ENCODE assay signal across 27 mouse cellular contexts in genomic region chr14:99229071-99229780, GRCm38 (mm10).
A peak's percentile ranks its signal among the peaks of the same experiment; 100 is the strongest.
DNase-seq lines count a peak whose midpoint lies in the region; ATAC-seq and TF ChIP-seq lines count a peak whose summit lies in the region.
"Had no signal": no experiment of that assay in that cellular context is flagged by ENCODE, and none has a peak within 500 bp of the region (broad histone marks: within the 10 kb centered on the region; RNA-seq: fewer than 3 reads in every experiment).

No protein-coding gene starts in this region.

- no peak overlapping the region for H3K4me3 ChIP-seq in embryonic facial prominence, embryonic 14.5 days (ENCODE audit: low read depth, low read length)
- no peak overlapping the region for H3K4me3 ChIP-seq in embryonic facial prominence, embryonic 10.5 days
- H3K4me3 ChIP-seq in liver, embryonic 14.5 days (ENCODE audit: insufficient read depth in 1 of 2, low read depth in 2 of 2, low read length in 2 of 2): no peak overlapping the region
- no peak overlapping the region for H3K4me3 ChIP-seq in hindbrain, embryonic 10.5 days
- no peak overlapping the region for H3K4me3 ChIP-seq in intestine, postnatal 0 days (ENCODE audit: low read depth, low read length)
- H3K4me3 ChIP-seq: embryonic facial prominence, embryonic 13.5 days; erythroblast, embryonic 14.5 days; forebrain, embryonic 15.5 days; heart, embryonic 10.5 days; hindbrain, embryonic 13.5 days had no signal

- H3K9ac ChIP-seq in embryonic facial prominence, embryonic 14.5 days (ENCODE audit: low read depth, low read length): no peak overlapping the region
- H3K9ac ChIP-seq in liver, embryonic 14.5 days (replicated peaks): no peak overlapping the region
- H3K9ac ChIP-seq in intestine, postnatal 0 days (ENCODE audit: low read depth, low read length): no peak overlapping the region
- H3K9ac ChIP-seq: embryonic facial prominence, embryonic 13.5 days; forebrain, embryonic 15.5 days; hindbrain, embryonic 13.5 days had no signal

- no peak for TF ChIP-seq EP300 in liver, embryonic 14.5 days (IDR thresholded peaks at IDR 0.05; ENCODE audit: low read depth)

- H3K9me3 ChIP-seq in embryonic facial prominence, embryonic 14.5 days (ENCODE audit: control insufficient read depth, low read length): no peaks in the 10 kb centered on the region
- H3K9me3 ChIP-seq in embryonic facial prominence, embryonic 10.5 days: no peaks in the 10 kb centered on the region
- no peaks in the 10 kb centered on the region for H3K9me3 ChIP-seq in liver, embryonic 14.5 days (ENCODE audit: control insufficient read depth, low read length)
- H3K9me3 ChIP-seq in hindbrain, embryonic 10.5 days: no peaks in the 10 kb centered on the region
- H3K9me3 ChIP-seq in intestine, postnatal 0 days (ENCODE audit: control insufficient read depth): no peaks in the 10 kb centered on the region
- H3K9me3 ChIP-seq: embryonic facial prominence, embryonic 13.5 days; forebrain, embryonic 15.5 days; G1E; heart, embryonic 10.5 days; hindbrain, embryonic 13.5 days had no signal

- TF ChIP-seq CTCF in liver, embryonic 14.5 days (IDR thresholded peaks at IDR 0.05; ENCODE audit: low read depth): no peak
- TF ChIP-seq CTCF in intestine, postnatal 0 days (IDR thresholded peaks at IDR 0.05; ENCODE audit: low read depth): no peak

- no peak overlapping the region for H3K27ac ChIP-seq in embryonic facial prominence, embryonic 14.5 days (replicated peaks; ENCODE audit: low read depth, low read length)
- no peak overlapping the region for H3K27ac ChIP-seq in embryonic facial prominence, embryonic 10.5 days (replicated peaks)
- H3K27ac ChIP-seq in liver, embryonic 14.5 days: no peak overlapping the region; the same call in 1 of the 2 replicates
- H3K27ac ChIP-seq in hindbrain, embryonic 10.5 days: no peak overlapping the region
- no peak overlapping the region for H3K27ac ChIP-seq in intestine, postnatal 0 days (ENCODE audit: low read depth, low read length)
- H3K27ac ChIP-seq: embryonic facial prominence, embryonic 13.5 days; forebrain, embryonic 15.5 days; heart, embryonic 10.5 days; hindbrain, embryonic 13.5 days; hindbrain, postnatal 0 days had no signal

- ATAC-seq in embryonic facial prominence, embryonic 14.5 days (ENCODE audit: low read depth): 0 out of 2 replicates have a peak, but pooled peaks have one; percentile 12
- ATAC-seq in liver, embryonic 14.5 days (ENCODE audit: insufficient read depth): peak; percentile 66; the same call in 1 of the 2 replicates
- peak; percentile 54 for ATAC-seq in megakaryocyte progenitor cell, adult 5-6 weeks (replicated peaks; ENCODE audit: poor library complexity)
- no peak for ATAC-seq in intestine, postnatal 0 days
- ATAC-seq: activated CD4-positive, CD25-positive, alpha-beta regulatory T cell, adult 4 months; CD4-positive, CD25-positive, alpha-beta regulatory T cell, adult 4 months; forebrain, embryonic 15.5 days; hindbrain, postnatal 0 days; Patski had no signal

- WGBS in embryonic facial prominence, embryonic 14.5 days: 79% methylated on average over 11 of the region's 11 CpGs
- 88% methylated on average over 11 of the region's 11 CpGs for WGBS in embryonic facial prominence, embryonic 10.5 days
- WGBS in liver, embryonic 14.5 days (ENCODE audit: insufficient replicate concordance): 63% methylated on average over 11 of the region's 11 CpGs
- 94% methylated on average over 11 of the region's 11 CpGs for WGBS in hindbrain, embryonic 10.5 days
- 81% methylated on average over 11 of the region's 11 CpGs for WGBS in intestine, postnatal 0 days

- H3K36me3 ChIP-seq in embryonic facial prominence, embryonic 14.5 days (ENCODE audit: control insufficient read depth, insufficient read depth, low read length): 0 out of 2 replicates have a peak, but pooled peaks cover 8% of the 10 kb centered on the region
- peaks cover 12% of the 10 kb centered on the region; the same call in 1 of the 2 replicates for H3K36me3 ChIP-seq in embryonic facial prominence, embryonic 10.5 days (replicated peaks)
- no peaks in the 10 kb centered on the region for H3K36me3 ChIP-seq in liver, embryonic 14.5 days (replicated peaks; ENCODE audit: control insufficient read depth, insufficient read depth, low read depth)
- peaks cover 11% of the 10 kb centered on the region for H3K36me3 ChIP-seq in hindbrain, embryonic 10.5 days
- peaks cover 13% of the 10 kb centered on the region for H3K36me3 ChIP-seq in intestine, postnatal 0 days (ENCODE audit: control insufficient read depth, insufficient read depth)
- H3K36me3 ChIP-seq: forebrain, embryonic 15.5 days had no signal

- H3K4me1 ChIP-seq in embryonic facial prominence, embryonic 14.5 days (ENCODE audit: control insufficient read depth, insufficient read depth, low read length): no peaks in the 10 kb centered on the region
- H3K4me1 ChIP-seq in embryonic facial prominence, embryonic 10.5 days: no peaks in the 10 kb centered on the region
- H3K4me1 ChIP-seq in liver, embryonic 14.5 days (replicated peaks; ENCODE audit: control insufficient read depth in 2 of 2, insufficient read depth in 2 of 2, low read length in 1 of 2): no peaks in the 10 kb centered on the region
- no peaks in the 10 kb centered on the region for H3K4me1 ChIP-seq in hindbrain, embryonic 10.5 days (replicated peaks)
- no peaks in the 10 kb centered on the region for H3K4me1 ChIP-seq in intestine, postnatal 0 days (replicated peaks; ENCODE audit: control insufficient read depth, insufficient read depth, low read length)
- H3K4me1 ChIP-seq: embryonic facial prominence, embryonic 13.5 days; forebrain, embryonic 15.5 days; heart, embryonic 10.5 days; hindbrain, embryonic 13.5 days had no signal

- H3K27me3 ChIP-seq in embryonic facial prominence, embryonic 14.5 days (replicated peaks; ENCODE audit: control insufficient read depth, insufficient read depth, low read length): no peaks in the 10 kb centered on the region
- no peaks in the 10 kb centered on the region for H3K27me3 ChIP-seq in embryonic facial prominence, embryonic 10.5 days (replicated peaks; ENCODE audit: low read depth, poor library complexity, severe bottlenecking)
- H3K27me3 ChIP-seq in liver, embryonic 14.5 days (ENCODE audit: control insufficient read depth, insufficient read depth, low read length): no peaks in the 10 kb centered on the region
- H3K27me3 ChIP-seq in hindbrain, embryonic 10.5 days (ENCODE audit: insufficient read depth, poor library complexity, severe bottlenecking): no peaks in the 10 kb centered on the region
- no peaks in the 10 kb centered on the region for H3K27me3 ChIP-seq in intestine, postnatal 0 days (replicated peaks; ENCODE audit: control insufficient read depth, insufficient read depth, low read length)
- H3K27me3 ChIP-seq: embryonic facial prominence, embryonic 13.5 days; forebrain, embryonic 15.5 days; hindbrain, embryonic 13.5 days; Patski had no signal

- H3K4me2 ChIP-seq in embryonic facial prominence, embryonic 14.5 days (ENCODE audit: low read depth, low read length): no peak overlapping the region
- H3K4me2 ChIP-seq in liver, embryonic 14.5 days (ENCODE audit: low read depth): no peak overlapping the region
- H3K4me2 ChIP-seq in intestine, postnatal 0 days (replicated peaks; ENCODE audit: low read depth): no peak overlapping the region
- H3K4me2 ChIP-seq: embryonic facial prominence, embryonic 13.5 days; forebrain, embryonic 15.5 days; hindbrain, embryonic 13.5 days had no signal

- DNase-seq in embryonic facial prominence, embryonic 14.5 days (ENCODE audit: low spot score): no peak
- DNase-seq in embryonic facial prominence, embryonic 10.5 days (ENCODE audit: low spot score): no peak
- DNase-seq in c-Kit-positive CD71-positive TER-119-negative erythroid progenitor cells, embryonic 14.5 days (ENCODE audit: low read depth): peak; percentile 40
- no peak for DNase-seq in liver, embryonic 14.5 days (ENCODE audit: low read depth in 3 of 3, low spot score in 3 of 3)
- DNase-seq in hindbrain, embryonic 10.5 days (ENCODE audit: low spot score): no peak
- no peak for DNase-seq in left cerebral cortex, adult 18-20 months (ENCODE audit: low spot score in 2 of 2)
- DNase-seq: adrenal gland, postnatal 14 days; B cell, adult 2 months; cerebellum, adult 11 months; cerebellum, adult 9-10 months; cerebellum, postnatal 25 days; gastrocnemius, postnatal 10 days; heart, adult 18-20 months; heart, postnatal 10 days; heart, postnatal 4 days had no signal
